Mouse (Mus musculus) heart, adult 2 months (tissue): ENCODE results near the gene Tns4. TPM values are rescaled to one million over a fixed set of nuclear protein-coding genes. Genes with fewer than 3 reads are reported as not detected.

ENCODE experiments used
- DNase-seq, 2 experiments: peaks; one replicate each; pipeline ENCODE4 v3.0.0; 2021
- H3K27ac ChIP-seq: fragments of 200-600 bp; 2 replicates; pipeline ENCODE4 v1.8.1; 2022
- H3K27me3 ChIP-seq: fragments of 200-500 bp; 2 replicates; pipeline ENCODE4 v1.6.1; 2012; ENCODE audit warnings: mild to moderate bottlenecking, low read length, inconsistent platforms, mixed read lengths; ENCODE audit not compliant: control insufficient read depth, insufficient read depth
- H3K36me3 ChIP-seq: fragments of 200-500 bp; 2 replicates; pipeline ENCODE4 v1.6.1; 2012; ENCODE audit warnings: low read length, inconsistent platforms; ENCODE audit not compliant: control insufficient read depth, insufficient read depth
- H3K4me1 ChIP-seq: fragments of 200-500 bp; 2 replicates; pipeline ENCODE4 v1.6.1; 2011; ENCODE audit warnings: low read length; ENCODE audit not compliant: control insufficient read depth, insufficient read depth
- H3K4me3 ChIP-seq: fragments of 200-600 bp; 2 replicates; pipeline ENCODE4 v1.8.1; 2022
- H3K79me2 ChIP-seq: fragments of 200-500 bp; replicated peaks from 2 replicates; pipeline ENCODE4 v1.6.1; 2012; ENCODE audit warnings: mild to moderate bottlenecking, inconsistent platforms, low read length, moderate library complexity, mixed read lengths; ENCODE audit not compliant: control insufficient read depth, insufficient read depth
- H3K9ac ChIP-seq: fragments of 200-500 bp; 2 replicates; pipeline ENCODE4 v1.6.1; 2012; ENCODE audit warnings: low read depth, mild to moderate bottlenecking, control low read depth, inconsistent platforms, low read length, mixed read lengths
- CTCF ChIP-seq: fragments of 200-600 bp; IDR thresholded peaks from 2 replicates; pipeline ENCODE4 v1.8.1; 2022; ENCODE audit warnings: antibody characterized with exemption, mild to moderate bottlenecking, moderate library complexity
- EP300 ChIP-seq: fragments of 200-500 bp; IDR thresholded peaks from 2 replicates; pipeline ENCODE4 v1.6.1; 2011; ENCODE audit warnings: low read depth, low read length, control low read depth; ENCODE audit not compliant: insufficient read depth
- POLR2A ChIP-seq: fragments of 200-500 bp; IDR thresholded peaks from 2 replicates; pipeline ENCODE4 v1.6.1; 2011; ENCODE audit warnings: mild to moderate bottlenecking, low read depth, low read length, control low read depth; ENCODE audit not compliant: insufficient read depth
- WGBS: fragments of 180-500 bp; shearing (Covaris S2); methylation state at CpG from one replicate; pipeline ENCODE4 v1.1.7; 2018; 5-methylcytosine and 5-hydroxymethylcytosine counted together
- intact Hi-C: fragments of 180-260 bp; cut with DNase I; formaldehyde crosslinking; loops from one replicate; pipeline ENCODE4 v1.15.1; 2025
- polyA plus RNA-seq: library from polyadenylated mRNA; depleted of rRNA; stranded (reverse); fragments of >200 nt; gene quantifications from 2 replicates; pipeline ENCODE4 v1.2.3, GENCODE M21; 2012
- total RNA-seq, 2 experiments: library from RNA; stranded (reverse); gene quantifications; 2 replicates each; pipeline ENCODE4 v1.2.3; 2021

Gene Tns4
- total and polyA plus RNA-seq, 3 experiments, result 0.16 to 0.49 (median 0.23) TPM

- WGBS, result 94% methylated on average over 6 of the region's 6 CpGs
- no peak overlapping the region for H3K27ac ChIP-seq
- intact Hi-C loops, result no loop called here
Observed at GRCm38 (mm10) chr11:99025878-99026277, 63.2 kb downstream of the Tns4 start.

GRCm38 (mm10) chr11:99024468-99025134, 64.5 kb downstream of the Tns4 start:
- no peaks in the 10 kb centered on the region for H3K4me1 ChIP-seq
- no peak for DNase-seq
- no peaks in the 10 kb centered on the region for H3K36me3 ChIP-seq
- peak overlapping the region; percentile 28; the same call in 1 of the 2 replicates for H3K27ac ChIP-seq
- peak overlapping the region; percentile 62 for H3K4me3 ChIP-seq
- WGBS, result 31% methylated on average over 18 of the region's 18 CpGs
- intact Hi-C loops, result no loop called here
- H3K79me2 ChIP-seq, result no peaks in the 10 kb centered on the region
- TF ChIP-seq POLR2A (no peak), CTCF (no peak), EP300 (no peak)
- no peaks in the 10 kb centered on the region for H3K27me3 ChIP-seq
- H3K9ac ChIP-seq, result peak overlapping the region; percentile 13

More at GRCm38 (mm10) chr11:99025878-99026277, 63.2 kb downstream of the Tns4 start:
- H3K79me2 ChIP-seq, result no peaks in the 10 kb centered on the region
- no peak for DNase-seq
- TF ChIP-seq POLR2A, result no peak
- TF ChIP-seq CTCF, result no peak
- no peak for TF ChIP-seq EP300
- H3K4me1 ChIP-seq, result no peaks in the 10 kb centered on the region
- H3K36me3 ChIP-seq, result no peaks in the 10 kb centered on the region
- H3K27me3 ChIP-seq, result no peaks in the 10 kb centered on the region
- H3K4me3 ChIP-seq, result no peak overlapping the region
- H3K9ac ChIP-seq, result no peak overlapping the region

GRCm38 (mm10) chr11:99023500-99024467, 65.3 kb downstream of the Tns4 start, which contains the start of gene Top2a:
Gene Top2a (minus strand): TSS chr11:99024189.
- under 1% methylated on average over 54 of the region's 54 CpGs for WGBS

GRCm38 (mm10) chr11:99023094-99023493, 66.0 kb downstream of the Tns4 start:
- Histone ChIP-seq H3K27ac (no peak overlapping the region), H3K9ac (no peak overlapping the region), H3K27me3 (no peaks in the 10 kb centered on the region), H3K4me1 (no peaks in the 10 kb centered on the region), H3K36me3 (no peaks in the 10 kb centered on the region), H3K79me2 (no peaks in the 10 kb centered on the region), H3K4me3 (no peak overlapping the region)
- 9% methylated on average over 4 of the region's 4 CpGs for WGBS
- TF ChIP-seq EP300 (no peak), CTCF (no peak), POLR2A (no peak)
- intact Hi-C loops, result no loop called here
- DNase-seq, result no peak

More at GRCm38 (mm10) chr11:99023500-99024467, 65.3 kb downstream of the Tns4 start, which contains the start of gene Top2a:
- Histone ChIP-seq H3K27ac (peak within 1 kb of the TSS; percentile 28; the same call in 1 of the 2 replicates), H3K36me3 (no peaks in the 10 kb centered on the region), H3K27me3 (no peaks in the 10 kb centered on the region), H3K79me2 (no peaks in the 10 kb centered on the region), H3K9ac (peak within 1 kb of the TSS; percentile 30), H3K4me1 (no peaks in the 10 kb centered on the region), H3K4me3 (peak within 1 kb of the TSS; percentile 62)
- intact Hi-C loops, result no loop called here
- peak; percentile 40 for TF ChIP-seq POLR2A
- TF ChIP-seq CTCF, result no peak
- DNase-seq, result peak; percentile 93 to 95

- H3K4me3 ChIP-seq, result no peak overlapping the region
- no peak for DNase-seq
- H3K27ac ChIP-seq, result no peak overlapping the region
- H3K79me2 ChIP-seq, result no peaks in the 10 kb centered on the region
- no peak overlapping the region for H3K9ac ChIP-seq
- no peaks in the 10 kb centered on the region for H3K4me1 ChIP-seq
- TF ChIP-seq CTCF, result no peak
- no peak for TF ChIP-seq EP300
- TF ChIP-seq POLR2A, result no peak
- no peaks in the 10 kb centered on the region for H3K36me3 ChIP-seq
- no peaks in the 10 kb centered on the region for H3K27me3 ChIP-seq
- intact Hi-C loops, result no loop called here
- 85% methylated on average over 5 of the region's 5 CpGs for WGBS
Observed at GRCm38 (mm10) chr11:99022384-99022933, 66.6 kb downstream of the Tns4 start.
